Mouse (Mus musculus) cerebellum, adult 2 months (tissue): ENCODE results near the gene Wdr95.

Source experiments
- CTCF ChIP-seq: fragments of 200-500 bp; IDR thresholded peaks from 2 replicates; pipeline ENCODE4 v1.5.1; 2011; ENCODE audit warnings: low read depth, mild to moderate bottlenecking, control low read depth, low read length, moderate library complexity, borderline replicate concordance; ENCODE audit not compliant: insufficient read depth
- POLR2A ChIP-seq: fragments of 200-500 bp; IDR thresholded peaks from 2 replicates; pipeline ENCODE4 v1.6.1; 2011; ENCODE audit warnings: low read length, control low read depth, borderline replicate concordance; ENCODE audit not compliant: insufficient read depth

GRCm38 (mm10) chr5:149597351-149597750 is 68.9 kb downstream of the Wdr95 start:
- TF ChIP-seq POLR2A (no peak), CTCF (no peak)
